Mouse (Mus musculus) neural tube, embryonic 14.5 days (tissue): ENCODE measurements around the gene Plcl1. TPM values are rescaled to one million over a fixed set of nuclear protein-coding genes. Genes with fewer than 3 reads are reported as not detected.

Source experiments
- ATAC-seq: fragments of 200-750 bp; cut with Nextera tagmentation; 2 replicates; pipeline ENCODE4 v1.8.0; 2017; ENCODE audit warnings: low read depth, mild to moderate bottlenecking, moderate TSS enrichment, moderate library complexity
- H3K27ac ChIP-seq: fragments of 300-500 bp; sonication (generic); 2 replicates; pipeline ENCODE4 v1.5.1; 2014; ENCODE audit warnings: low read depth, mild to moderate bottlenecking, control low read depth, low read length, moderate library complexity, mixed read lengths
- H3K27me3 ChIP-seq: fragments of 300-500 bp; sonication (generic); 2 replicates; pipeline ENCODE4 v1.6.1; 2014; ENCODE audit warnings: low read length; ENCODE audit not compliant: control insufficient read depth, insufficient read depth
- H3K36me3 ChIP-seq: fragments of 300-500 bp; sonication (generic); 2 replicates; pipeline ENCODE4 v1.6.1; 2014; ENCODE audit warnings: low read length, mixed read lengths; ENCODE audit not compliant: control insufficient read depth, insufficient read depth
- H3K4me1 ChIP-seq: fragments of 300-500 bp; sonication (generic); 2 replicates; pipeline ENCODE4 v1.6.1; 2014; ENCODE audit warnings: low read length; ENCODE audit not compliant: control insufficient read depth, insufficient read depth
- H3K4me2 ChIP-seq: fragments of 300-500 bp; sonication (generic); 2 replicates; pipeline ENCODE4 v1.6.1; 2014; ENCODE audit warnings: mild to moderate bottlenecking, low read depth, low read length, control low read depth
- H3K4me3 ChIP-seq: fragments of 300-500 bp; sonication (generic); 2 replicates; pipeline ENCODE4 v1.5.1; 2014; ENCODE audit warnings: low read depth, low read length, control low read depth, mixed read lengths
- H3K9ac ChIP-seq: fragments of 300-500 bp; sonication (generic); replicated peaks from 2 replicates; pipeline ENCODE4 v1.6.1; 2014; ENCODE audit warnings: low read depth, mild to moderate bottlenecking, control low read depth, low read length, mixed read lengths
- H3K9me3 ChIP-seq: fragments of 300-500 bp; sonication (generic); 2 replicates; pipeline ENCODE4 v1.6.1; 2016; ENCODE audit warnings: low read length; ENCODE audit not compliant: control insufficient read depth
- WGBS: fragments of 180-500 bp; shearing (Covaris S2); extraction: QIAGEN DNeasy Blood & Tissue Kit; methylation state at CpG from one replicate; pipeline ENCODE4 v1.1.7; 2014; 5-methylcytosine and 5-hydroxymethylcytosine counted together
- polyA plus RNA-seq: library from polyadenylated mRNA; unstranded; fragments of >200 nt; fragmentation: Nextera tagmentation; extraction: Ambion mirVana; gene quantifications from 2 replicates; pipeline ENCODE4 v1.2.1, GENCODE M21; 2014

Plcl1 gene
- polyA plus RNA-seq, 1 experiment from 2014 or later, result 5.4 TPM

- no peak overlapping the region for H3K27ac ChIP-seq
- H3K9ac ChIP-seq, result no peak overlapping the region
- no peaks in the 10 kb centered on the region for H3K27me3 ChIP-seq
- H3K4me1 ChIP-seq, result no peaks in the 10 kb centered on the region
- H3K4me2 ChIP-seq, result no peak overlapping the region
- no peak overlapping the region for H3K4me3 ChIP-seq
- WGBS, result 31% methylated on average over 1 of the region's 1 CpGs
- ATAC-seq, result no peak
- no peaks in the 10 kb centered on the region for H3K9me3 ChIP-seq
- no peaks in the 10 kb centered on the region for H3K36me3 ChIP-seq
Measured at GRCm38 (mm10) chr1:55631496-55631895, 225.8 kb downstream of the Plcl1 start.

- 83% methylated on average over 2 of the region's 2 CpGs for WGBS
- Histone ChIP-seq H3K36me3 (no peaks in the 10 kb centered on the region), H3K4me3 (no peak overlapping the region), H3K4me2 (no peak overlapping the region), H3K27me3 (no peaks in the 10 kb centered on the region), H3K9ac (no peak overlapping the region), H3K4me1 (no peaks in the 10 kb centered on the region), H3K9me3 (no peaks in the 10 kb centered on the region), H3K27ac (no peak overlapping the region)
- ATAC-seq, result no peak
Measured at GRCm38 (mm10) chr1:55632024-55632423, 226.3 kb downstream of the Plcl1 start.

- no peak for ATAC-seq
Measured at GRCm38 (mm10) chr1:55633326-55633725, 227.6 kb downstream of the Plcl1 start.

GRCm38 (mm10) chr1:55659518-55660210, 253.9 kb downstream of the Plcl1 start:
- Histone ChIP-seq H3K27me3 (no peaks in the 10 kb centered on the region), H3K4me1 (no peaks in the 10 kb centered on the region), H3K4me3 (no peak overlapping the region), H3K4me2 (no peak overlapping the region), H3K36me3 (no peaks in the 10 kb centered on the region), H3K9me3 (no peaks in the 10 kb centered on the region), H3K27ac (no peak overlapping the region), H3K9ac (no peak overlapping the region)
- whole genome bisulfite sequencing, result 57% methylated on average over 8 of the region's 8 CpGs
- peak; percentile 45; the same call in 1 of the 2 replicates for ATAC-seq

More at GRCm38 (mm10) chr1:55633326-55633725, 227.6 kb downstream of the Plcl1 start:
- Histone ChIP-seq H3K4me1 (no peaks in the 10 kb centered on the region), H3K4me2 (no peak overlapping the region), H3K36me3 (no peaks in the 10 kb centered on the region), H3K4me3 (no peak overlapping the region), H3K27ac (no peak overlapping the region), H3K9ac (no peak overlapping the region), H3K27me3 (no peaks in the 10 kb centered on the region), H3K9me3 (no peaks in the 10 kb centered on the region)
- WGBS, result 66% methylated on average over 4 of the region's 4 CpGs

- H3K4me3 ChIP-seq, result no peak overlapping the region
- H3K27ac ChIP-seq, result no peak overlapping the region
- ATAC-seq, result no peak
- H3K9me3 ChIP-seq, result no peaks in the 10 kb centered on the region
- H3K4me1 ChIP-seq, result peaks cover 11% of the 10 kb centered on the region; the same call in 1 of the 2 replicates
- 76% methylated on average over 2 of the region's 2 CpGs for WGBS
- H3K27me3 ChIP-seq, result no peaks in the 10 kb centered on the region
- H3K9ac ChIP-seq, result no peak overlapping the region
- no peaks in the 10 kb centered on the region for H3K36me3 ChIP-seq
- H3K4me2 ChIP-seq, result no peak overlapping the region
Measured at GRCm38 (mm10) chr1:55661381-55661780, 255.7 kb downstream of the Plcl1 start.

GRCm38 (mm10) chr1:55665137-55665827, 259.6 kb downstream of the Plcl1 start:
- ATAC-seq, result no peak
- Histone ChIP-seq H3K27ac (peak overlapping the region; percentile 35; the same call in 1 of the 2 replicates), H3K4me2 (no peak overlapping the region), H3K9ac (no peak overlapping the region), H3K27me3 (no peaks in the 10 kb centered on the region), H3K4me3 (no peak overlapping the region), H3K36me3 (no peaks in the 10 kb centered on the region), H3K9me3 (no peaks in the 10 kb centered on the region), H3K4me1 (peaks cover 11% of the 10 kb centered on the region; the same call in 1 of the 2 replicates)
- 57% methylated on average over 10 of the region's 10 CpGs for WGBS

- Histone ChIP-seq H3K4me2 (no peak overlapping the region), H3K4me1 (peaks cover 11% of the 10 kb centered on the region; the same call in 1 of the 2 replicates), H3K36me3 (no peaks in the 10 kb centered on the region), H3K9ac (no peak overlapping the region), H3K4me3 (no peak overlapping the region), H3K27ac (peak overlapping the region; percentile 35; the same call in 1 of the 2 replicates), H3K9me3 (no peaks in the 10 kb centered on the region), H3K27me3 (no peaks in the 10 kb centered on the region)
- WGBS, result 16% methylated on average over 11 of the region's 11 CpGs
- ATAC-seq, result peak; percentile 82
Measured at GRCm38 (mm10) chr1:55665828-55666673, 260.3 kb downstream of the Plcl1 start.

GRCm38 (mm10) chr1:55666798-55667197, 261.1 kb downstream of the Plcl1 start:
- Histone ChIP-seq H3K27me3 (no peaks in the 10 kb centered on the region), H3K9ac (no peak overlapping the region), H3K4me2 (no peak overlapping the region), H3K4me3 (no peak overlapping the region), H3K9me3 (no peaks in the 10 kb centered on the region), H3K36me3 (no peaks in the 10 kb centered on the region), H3K4me1 (peaks cover 11% of the 10 kb centered on the region; the same call in 1 of the 2 replicates), H3K27ac (no peak overlapping the region)
- 44% methylated on average over 5 of the region's 5 CpGs for WGBS
- 0 out of 2 replicates have a peak, but pooled peaks have one; percentile 16 for ATAC-seq
